Mouse (Mus musculus): Measurements from ENCODE around the gene Chil4.
A peak's percentile ranks its signal among the peaks of the same experiment; 100 is the strongest.

Chil4 gene

DNA sequence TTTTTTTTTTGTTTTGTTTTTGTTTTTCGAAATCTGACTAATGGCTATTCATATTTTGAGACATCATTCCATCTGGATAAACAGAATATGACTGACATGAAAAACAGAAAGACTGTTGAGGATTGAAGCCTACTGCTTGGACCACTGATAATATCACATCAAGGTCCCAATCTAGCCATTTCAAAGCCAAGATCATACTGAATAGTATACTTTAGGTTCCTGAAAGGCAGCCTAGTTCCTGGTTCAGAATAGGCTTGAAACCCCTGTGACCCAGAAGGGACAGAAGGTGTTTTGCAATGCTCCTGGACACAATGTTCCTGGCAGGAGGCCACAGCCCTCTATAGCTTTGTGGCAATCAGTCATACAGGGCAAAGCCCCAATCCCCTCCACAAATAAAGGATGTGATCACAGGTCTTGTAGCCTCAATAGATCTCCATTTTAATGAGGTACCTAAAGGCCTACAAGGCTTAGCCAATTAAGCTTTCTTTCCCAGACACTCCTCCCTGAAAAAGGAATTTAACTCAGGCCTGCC is 48.7 kb downstream of the Chil4 start:
- DNase-seq (ENCODE audit: low spot score in 2 of 2), result peak in 1 of 2 experiments; percentile 20

DNA sequence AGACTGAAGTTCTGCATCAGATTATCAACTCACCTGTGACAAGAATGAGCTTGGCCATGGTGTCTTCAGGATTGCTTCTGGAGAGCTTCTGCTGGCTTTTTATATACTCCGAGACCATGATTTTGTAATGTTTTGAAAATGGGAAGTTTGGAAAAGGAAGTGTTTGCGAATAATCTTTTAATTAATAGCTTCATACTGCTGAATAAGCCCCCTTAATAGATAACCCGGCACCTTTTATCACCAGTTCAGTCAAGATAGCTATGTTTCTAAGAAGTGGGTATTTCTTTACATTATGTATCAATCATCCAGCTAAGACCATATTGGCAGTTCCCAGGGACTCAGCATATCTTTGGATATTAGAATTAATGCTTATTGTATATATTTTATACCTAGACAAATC is 51.8 kb downstream of the Chil4 start, which contains the start of gene Chil3:
TSS of gene Chil3 (minus strand) at position 101 of the 400 bp plus-strand sequence.
- DNase-seq (ENCODE audit: low spot score in 2 of 2), result no peak

DNA sequence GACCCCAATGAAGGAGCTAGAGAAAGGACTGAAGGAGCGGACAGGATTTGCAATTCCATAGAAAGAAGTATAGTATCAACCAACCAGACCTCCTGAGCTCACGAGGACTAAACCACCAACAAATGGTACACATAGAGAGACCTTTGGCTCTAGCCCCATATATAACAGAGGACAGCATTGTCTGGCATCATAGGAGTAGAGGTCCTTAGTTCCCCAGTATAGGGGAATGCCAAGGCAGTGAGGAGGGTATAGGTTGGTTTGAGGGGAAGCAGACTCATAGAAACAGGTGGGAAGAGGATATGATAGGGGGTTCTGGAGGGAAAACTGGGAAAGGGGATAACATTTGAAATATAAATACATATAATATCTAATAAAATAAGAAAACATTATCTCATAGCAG is 64.9 kb downstream of the Chil4 start:
- DNase-seq (ENCODE audit: low spot score in 2 of 2), result no peak
